Mouse (Mus musculus): ENCODE measurements around the gene Gcsam.

DNA sequence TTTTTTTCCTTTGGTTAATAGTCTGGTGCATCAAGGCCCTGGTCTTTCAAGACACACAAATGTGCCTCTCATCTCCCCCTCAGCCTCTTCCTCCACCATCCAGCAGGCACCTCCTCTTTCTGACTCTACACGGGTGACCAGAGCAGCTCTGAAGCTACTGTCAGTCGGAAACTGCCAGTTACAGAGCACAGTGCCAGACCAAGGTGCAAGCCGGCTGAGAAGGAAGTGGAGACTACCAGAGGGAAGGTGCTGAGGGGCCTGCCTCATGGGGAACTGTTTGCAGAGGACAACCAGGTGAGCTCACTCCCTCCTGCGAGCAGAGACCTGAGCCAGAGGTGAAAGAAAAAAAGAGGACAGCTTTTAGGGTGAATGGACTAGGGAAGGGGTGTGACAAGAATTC lies at the start of gene Gcsam:
- TF ChIP-seq POLR2A (IDR thresholded peaks at IDR 0.05; ENCODE audit: borderline replicate concordance, insufficient read depth, low read length) (no peak), CTCF (IDR thresholded peaks at IDR 0.05; ENCODE audit: borderline replicate concordance, insufficient read depth, low read depth, low read length) (no peak)
